Mouse (Mus musculus) forebrain, postnatal 0 days (tissue): Measurements from ENCODE around the gene Tlx1. TPM values are rescaled to one million over a fixed set of nuclear protein-coding genes. Genes with fewer than 3 reads are reported as not detected.

Experiments used
- ATAC-seq: fragments of 200-750 bp; cut with Nextera tagmentation; 2 replicates; pipeline ENCODE4 v1.8.0; 2017; ENCODE audit warnings: mild to moderate bottlenecking, moderate library complexity
- DNase-seq: peaks from one replicate; pipeline ENCODE4 v3.0.0-alpha.2; 2015
- H3K27ac ChIP-seq: fragments of 300-500 bp; sonication (generic); 2 replicates; pipeline ENCODE4 v1.5.1; 2014; ENCODE audit warnings: low read depth, mild to moderate bottlenecking, antibody characterized with exemption, low read length, moderate library complexity, mixed read lengths
- H3K27me3 ChIP-seq: fragments of 300-500 bp; sonication (generic); 2 replicates; pipeline ENCODE4 v1.6.1; 2014; ENCODE audit warnings: mild to moderate bottlenecking, low read length, mixed read lengths; ENCODE audit not compliant: insufficient read depth
- H3K36me3 ChIP-seq: fragments of 300-500 bp; sonication (generic); 2 replicates; pipeline ENCODE4 v1.6.1; 2014; ENCODE audit warnings: mild to moderate bottlenecking, moderate library complexity; ENCODE audit not compliant: insufficient read depth
- H3K4me1 ChIP-seq: fragments of 300-500 bp; sonication (generic); 2 replicates; pipeline ENCODE4 v1.6.1; 2014; ENCODE audit warnings: antibody characterized with exemption; ENCODE audit not compliant: insufficient read depth
- H3K4me2 ChIP-seq: fragments of 300-500 bp; sonication (generic); 2 replicates; pipeline ENCODE4 v1.6.1; 2014; ENCODE audit warnings: low read depth, mild to moderate bottlenecking, moderate library complexity
- H3K4me3 ChIP-seq: fragments of 300-500 bp; sonication (generic); 2 replicates; pipeline ENCODE4 v1.5.1; 2014; ENCODE audit warnings: low read depth, low read length, mixed read lengths
- H3K9ac ChIP-seq: fragments of 300-500 bp; sonication (generic); 2 replicates; pipeline ENCODE4 v1.6.1; 2014; ENCODE audit warnings: mild to moderate bottlenecking
- H3K9me3 ChIP-seq: fragments of 300-500 bp; sonication (generic); 2 replicates; pipeline ENCODE4 v1.6.1; 2016; ENCODE audit warnings: low read length
- CTCF ChIP-seq: sonication (generic); IDR thresholded peaks from 2 replicates; pipeline ENCODE4 v1.5.1; 2016; ENCODE audit warnings: antibody characterized with exemption, control low read depth, low read depth
- WGBS: fragments of 180-500 bp; shearing (Covaris S2); extraction: QIAGEN DNeasy Blood & Tissue Kit; methylation state at CpG from one replicate; pipeline ENCODE4 v1.1.7; 2014; 5-methylcytosine and 5-hydroxymethylcytosine counted together
- polyA plus RNA-seq: library from polyadenylated mRNA; unstranded; fragments of >200 nt; fragmentation: Nextera tagmentation; extraction: Ambion mirVana; gene quantifications from 2 replicates; pipeline ENCODE4 v1.2.1, GENCODE M21; 2015
- total RNA-seq: library from RNA; depleted of rRNA; stranded (reverse); fragments of >200 nt; gene quantifications from 2 replicates; pipeline ENCODE4 v1.2.3, GENCODE M21; 2014; rRNA removed

The Tlx1 gene
- total and polyA plus RNA-seq, 2 experiments from 2014 or later = not detected

GRCm38 (mm10) chr19:45196967-45197366 lies 46.5 kb downstream of the Tlx1 start:
- WGBS = 86% methylated on average over 8 of the region's 8 CpGs
- DNase-seq = no peak
- Histone ChIP-seq H3K9ac (no peak overlapping the region), H3K27ac (no peak overlapping the region), H3K4me1 (no peaks in the 10 kb centered on the region), H3K4me2 (no peak overlapping the region), H3K9me3 (no peaks in the 10 kb centered on the region), H3K36me3 (no peaks in the 10 kb centered on the region), H3K4me3 (no peak overlapping the region), H3K27me3 (no peaks in the 10 kb centered on the region)
- TF ChIP-seq CTCF = no peak
- ATAC-seq = no peak

GRCm38 (mm10) chr19:45205311-45206105 lies 55.0 kb downstream of the Tlx1 start:
- H3K27me3 ChIP-seq = peaks cover 14% of the 10 kb centered on the region
- TF ChIP-seq CTCF = no peak
- H3K27ac ChIP-seq = no peak overlapping the region
- H3K4me2 ChIP-seq = no peak overlapping the region
- no peak overlapping the region for H3K4me3 ChIP-seq
- ATAC-seq (no peak), DNase-seq (no peak)
- no peaks in the 10 kb centered on the region for H3K9me3 ChIP-seq
- WGBS = 79% methylated on average over 3 of the region's 3 CpGs
- no peaks in the 10 kb centered on the region for H3K4me1 ChIP-seq
- no peaks in the 10 kb centered on the region for H3K36me3 ChIP-seq
- H3K9ac ChIP-seq = no peak overlapping the region

Other genes with a start within 250 kb of the Tlx1 start
- 42.7 and 50.0 TPM in 2 replicates for gene Slf2, start 219.5 kb upstream of the Tlx1 start, total RNA-seq
- 11.1 and 16.1 TPM in 2 replicates for gene Slf2, start 219.5 kb upstream of the Tlx1 start, polyA plus RNA-seq
- gene Sema4g, start 161.6 kb upstream of the Tlx1 start, total RNA-seq = 35.9 and 54.7 TPM in 2 replicates
- gene Sema4g, start 161.6 kb upstream of the Tlx1 start, polyA plus RNA-seq = 8.2 and 12.1 TPM in 2 replicates
- gene Twnk, start 145.0 kb upstream of the Tlx1 start, total RNA-seq = 7.7 and 8.6 TPM in 2 replicates
- 8.8 and 10.8 TPM in 2 replicates for gene Twnk, start 145.0 kb upstream of the Tlx1 start, polyA plus RNA-seq
- 60.6 and 62.2 TPM in 2 replicates for gene Mrpl43, start 144.2 kb upstream of the Tlx1 start, total RNA-seq
- 85.7 and 99.2 TPM in 2 replicates for gene Mrpl43, start 144.2 kb upstream of the Tlx1 start, polyA plus RNA-seq
- 26.6 and 29.3 TPM in 2 replicates for gene Lzts2, start 136.3 kb upstream of the Tlx1 start, total RNA-seq
- gene Lzts2, start 136.3 kb upstream of the Tlx1 start, polyA plus RNA-seq = 14.6 and 15.0 TPM in 2 replicates
- gene Pdzd7, start 105.0 kb upstream of the Tlx1 start, total RNA-seq = 5.2 and 6.4 TPM in 2 replicates
- 1.6 and 1.9 TPM in 2 replicates for gene Pdzd7, start 105.0 kb upstream of the Tlx1 start, polyA plus RNA-seq
- gene Sfxn3, start 103.2 kb upstream of the Tlx1 start, total RNA-seq = 50.7 and 53.1 TPM in 2 replicates
- 93.3 and 106 TPM in 2 replicates for gene Sfxn3, start 103.2 kb upstream of the Tlx1 start, polyA plus RNA-seq
- 1.8 and 6.1 TPM in 2 replicates for gene Kazald1, start 75.4 kb upstream of the Tlx1 start, total RNA-seq
- gene Kazald1, start 75.4 kb upstream of the Tlx1 start, polyA plus RNA-seq = 1.4 and 1.7 TPM in 2 replicates
- not detected in 2 replicates for gene Lbx1, start 85.1 kb downstream of the Tlx1 start, total RNA-seq
- gene Lbx1, start 85.1 kb downstream of the Tlx1 start, polyA plus RNA-seq = not detected in 2 replicates
- gene Btrc, start 213.1 kb downstream of the Tlx1 start, total RNA-seq = 57.2 and 64.7 TPM in 2 replicates
- gene Btrc, start 213.1 kb downstream of the Tlx1 start, polyA plus RNA-seq = 35.6 and 46.9 TPM in 2 replicates